Mouse (Mus musculus) heart, embryonic 12.5 days (tissue): ENCODE measurements at regions not wholly inside any gene's neighbourhood (a gene's known extent, or its start where the extent isn't known, plus 50 kb on each side); places are given as distances from the start of the nearest gene placed in this dataset.

ENCODE experiments used
- ATAC-seq: fragments of 200-750 bp; cut with Nextera tagmentation; 2 replicates; pipeline ENCODE4 v1.8.0; 2017; ENCODE audit warnings: moderate TSS enrichment, moderate library complexity; ENCODE audit not compliant: insufficient number of reproducible peaks, low FRiP score
- H3K27ac ChIP-seq: fragments of 300-500 bp; sonication (generic); 2 replicates; pipeline ENCODE4 v1.5.1; 2016; ENCODE audit warnings: mild to moderate bottlenecking, moderate library complexity; ENCODE audit not compliant: poor library complexity, severe bottlenecking
- H3K27me3 ChIP-seq: fragments of 300-500 bp; sonication (generic); replicated peaks from 2 replicates; pipeline ENCODE4 v1.6.1; 2016; ENCODE audit warnings: mild to moderate bottlenecking, moderate library complexity
- H3K36me3 ChIP-seq: fragments of 300-500 bp; sonication (generic); 2 replicates; pipeline ENCODE4 v1.6.1; 2016; ENCODE audit warnings: mild to moderate bottlenecking, moderate library complexity
- H3K4me1 ChIP-seq: fragments of 300-500 bp; sonication (generic); replicated peaks from 2 replicates; pipeline ENCODE4 v1.6.1; 2016; ENCODE audit warnings: mild to moderate bottlenecking
- H3K4me2 ChIP-seq: fragments of 300-500 bp; sonication (generic); 2 replicates; pipeline ENCODE4 v1.6.1; 2016; ENCODE audit warnings: mild to moderate bottlenecking, moderate library complexity
- H3K4me3 ChIP-seq: fragments of 300-500 bp; sonication (generic); 2 replicates; pipeline ENCODE4 v1.5.1; 2016; ENCODE audit warnings: mild to moderate bottlenecking
- H3K9ac ChIP-seq: fragments of 300-500 bp; sonication (generic); 2 replicates; pipeline ENCODE4 v1.6.1; 2016; ENCODE audit warnings: mild to moderate bottlenecking, moderate library complexity
- H3K9me3 ChIP-seq: fragments of 300-500 bp; sonication (generic); replicated peaks from 2 replicates; pipeline ENCODE4 v1.6.1; 2016; ENCODE audit warnings: mild to moderate bottlenecking, moderate library complexity
- WGBS: fragments of 180-500 bp; shearing (Covaris S2); methylation state at CpG from one replicate; pipeline ENCODE4 v1.1.7; 2016; 5-methylcytosine and 5-hydroxymethylcytosine counted together

DNA sequence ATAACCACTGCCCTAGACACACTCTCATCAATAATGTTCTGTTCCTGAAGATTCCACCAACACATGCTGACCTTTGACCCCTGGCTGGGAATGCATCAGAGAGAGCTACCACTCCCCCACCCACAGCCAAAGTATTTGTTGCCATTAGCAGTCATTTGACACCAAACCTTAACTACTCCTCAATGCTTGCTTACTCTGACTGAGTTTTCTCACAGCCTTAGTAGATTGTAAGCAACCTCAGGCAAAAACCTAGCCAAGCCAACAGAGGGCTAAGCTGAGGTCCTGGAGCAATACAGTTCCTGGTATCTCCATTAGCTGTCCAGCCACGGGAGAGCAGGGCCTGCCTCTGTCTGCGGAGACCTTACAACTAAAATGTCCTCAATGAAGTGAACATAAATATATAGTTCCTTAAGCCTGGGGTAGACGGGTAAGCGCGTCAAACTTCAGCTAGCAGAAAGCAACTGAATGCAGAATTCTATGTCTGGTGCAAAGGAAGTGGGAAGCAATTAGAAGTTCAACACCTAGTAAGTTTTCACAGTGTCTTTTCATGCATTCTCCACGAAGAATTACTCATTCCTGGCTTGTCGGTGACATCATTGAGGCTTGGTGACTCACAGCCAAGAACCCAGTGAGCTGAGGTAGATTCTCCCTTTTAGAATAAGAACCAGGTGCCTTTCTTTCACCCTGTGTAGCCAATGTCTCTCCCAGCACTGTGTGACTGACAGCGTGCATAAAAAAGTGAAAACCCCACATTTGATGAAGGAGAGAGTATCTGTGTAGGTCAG lies 113.6 kb upstream of the Nebl start:
- Histone ChIP-seq H3K27ac (no peak overlapping the region), H3K9me3 (no peaks in the 10 kb centered on the region)
- 66% methylated on average over 8 of the region's 8 CpGs for WGBS

DNA sequence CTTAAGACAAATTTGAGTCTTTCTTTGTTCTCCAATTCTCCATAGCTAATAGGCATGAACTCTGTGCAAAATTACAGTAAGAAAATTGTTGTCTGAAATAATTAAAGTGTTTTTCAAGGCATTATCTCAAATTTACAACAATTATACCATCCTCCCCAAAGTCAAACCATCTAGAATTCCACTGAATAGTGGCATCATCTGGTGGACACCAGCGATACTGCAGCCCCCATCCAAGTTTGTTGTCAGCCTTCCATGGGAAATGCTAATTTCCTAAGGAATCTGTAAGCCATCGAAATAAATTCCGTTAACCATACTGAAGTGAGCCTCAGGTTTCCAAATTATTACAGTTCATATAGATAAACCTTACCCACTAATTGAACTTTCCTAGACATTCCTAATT lies 110.7 kb upstream of the Nebl start:
- H3K27ac ChIP-seq = no peak overlapping the region
- H3K27me3 ChIP-seq = no peaks in the 10 kb centered on the region
- no peaks in the 10 kb centered on the region for H3K36me3 ChIP-seq
- no peak overlapping the region for H3K4me2 ChIP-seq
- ATAC-seq = no peak
- H3K4me3 ChIP-seq = no peak overlapping the region
- no peaks in the 10 kb centered on the region for H3K9me3 ChIP-seq
- 41% methylated on average over 3 of the region's 3 CpGs for WGBS
- H3K4me1 ChIP-seq = peaks cover 8% of the 10 kb centered on the region; the same call in 1 of the 2 replicates
- no peak overlapping the region for H3K9ac ChIP-seq

More for the DNA sequence above, 113.6 kb upstream of the Nebl start:
- Histone ChIP-seq H3K36me3 (no peaks in the 10 kb centered on the region), H3K27me3 (no peaks in the 10 kb centered on the region), H3K4me3 (no peak overlapping the region), H3K9ac (no peak overlapping the region), H3K4me1 (0 out of 2 replicates have a peak, but pooled peaks cover 3% of the 10 kb centered on the region), H3K4me2 (no peak overlapping the region)
- ATAC-seq = no peak

GRCm38 (mm10) chr2:17841546-17841945 lies 110.3 kb upstream of the Nebl start:
- 79% methylated on average over 2 of the region's 2 CpGs for WGBS
- no peak overlapping the region for H3K9ac ChIP-seq
- ATAC-seq = no peak

GRCm38 (mm10) chr2:17840941-17841498 lies 109.8 kb upstream of the Nebl start:
- no peak overlapping the region for H3K27ac ChIP-seq
- 65% methylated on average over 4 of the region's 4 CpGs for WGBS

More at GRCm38 (mm10) chr2:17841546-17841945, 110.3 kb upstream of the Nebl start:
- H3K36me3 ChIP-seq = no peaks in the 10 kb centered on the region
- no peak overlapping the region for H3K27ac ChIP-seq
- H3K9me3 ChIP-seq = no peaks in the 10 kb centered on the region
- H3K4me3 ChIP-seq = no peak overlapping the region
- H3K4me2 ChIP-seq = no peak overlapping the region
- H3K27me3 ChIP-seq = no peaks in the 10 kb centered on the region
- peaks cover 8% of the 10 kb centered on the region; the same call in 1 of the 2 replicates for H3K4me1 ChIP-seq

GRCm38 (mm10) chr2:17839649-17840048 lies 108.4 kb upstream of the Nebl start:
- 0 out of 2 replicates have a peak, but pooled peaks cover 2% of the 10 kb centered on the region for H3K9me3 ChIP-seq
- H3K4me3 ChIP-seq = no peak overlapping the region
- no peaks in the 10 kb centered on the region for H3K36me3 ChIP-seq
- H3K27ac ChIP-seq = no peak overlapping the region
- no peak; the same call in 1 of the 2 replicates for ATAC-seq
- no peak overlapping the region for H3K4me2 ChIP-seq
- peaks cover 8% of the 10 kb centered on the region; the same call in 1 of the 2 replicates for H3K4me1 ChIP-seq
- WGBS = 70% methylated on average over 4 of the region's 4 CpGs
- H3K9ac ChIP-seq = no peak overlapping the region
- no peaks in the 10 kb centered on the region for H3K27me3 ChIP-seq

More at GRCm38 (mm10) chr2:17840941-17841498, 109.8 kb upstream of the Nebl start:
- Histone ChIP-seq H3K36me3 (no peaks in the 10 kb centered on the region), H3K27me3 (no peaks in the 10 kb centered on the region), H3K4me1 (peaks cover 8% of the 10 kb centered on the region; the same call in 1 of the 2 replicates), H3K9me3 (no peaks in the 10 kb centered on the region), H3K4me2 (no peak overlapping the region), H3K9ac (no peak overlapping the region), H3K4me3 (no peak overlapping the region)
- ATAC-seq = no peak

DNA sequence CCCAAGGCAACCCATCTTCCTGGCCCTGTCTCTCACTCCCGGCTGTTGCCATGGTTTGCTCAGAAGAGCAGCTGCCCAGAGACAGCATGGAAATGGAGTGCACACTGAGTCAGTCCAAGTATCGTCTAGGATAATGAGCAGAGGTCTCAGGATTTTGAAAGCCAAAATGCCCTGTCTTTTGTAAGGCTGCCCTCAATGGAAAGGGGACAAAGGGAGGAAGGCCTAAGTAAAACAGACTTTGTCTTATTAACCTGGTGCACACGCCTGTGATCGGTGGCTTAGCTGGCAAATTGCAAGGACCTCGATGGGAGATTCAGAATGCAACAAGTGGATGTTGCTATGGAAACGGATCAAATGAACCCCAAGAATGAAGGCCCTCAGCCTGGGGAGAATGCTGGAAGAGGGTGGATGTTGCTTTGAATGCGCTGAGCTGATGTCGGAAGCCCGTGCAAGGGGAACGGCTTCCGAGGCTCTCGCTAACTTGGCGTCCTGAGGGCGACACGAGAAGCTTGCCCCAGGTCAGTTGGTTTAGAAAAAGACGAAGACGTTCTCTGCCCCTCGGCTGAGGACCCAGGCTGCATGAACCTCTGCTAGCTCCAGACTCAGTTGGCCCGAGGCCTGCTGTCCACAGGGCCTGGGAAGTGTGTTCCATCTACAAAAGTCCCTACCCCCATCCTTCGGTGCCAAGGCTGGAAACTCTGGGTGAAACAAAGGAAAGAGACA lies 107.8 kb upstream of the Nebl start:
- H3K4me3 ChIP-seq = no peak overlapping the region

GRCm38 (mm10) chr2:17838381-17838680 lies 107.1 kb upstream of the Nebl start:
- Histone ChIP-seq H3K4me2 (no peak overlapping the region), H3K27me3 (no peaks in the 10 kb centered on the region), H3K36me3 (no peaks in the 10 kb centered on the region), H3K27ac (no peak overlapping the region), H3K4me3 (no peak overlapping the region), H3K9me3 (0 out of 2 replicates have a peak, but pooled peaks cover 2% of the 10 kb centered on the region), H3K4me1 (peaks cover 8% of the 10 kb centered on the region; the same call in 1 of the 2 replicates), H3K9ac (no peak overlapping the region)
- WGBS = 79% methylated on average over 7 of the region's 7 CpGs
- no peak for ATAC-seq

More for the DNA sequence above, 107.8 kb upstream of the Nebl start:
- peaks cover 8% of the 10 kb centered on the region; the same call in 1 of the 2 replicates for H3K4me1 ChIP-seq
- H3K27me3 ChIP-seq = no peaks in the 10 kb centered on the region
- no peak for ATAC-seq
- H3K27ac ChIP-seq = no peak overlapping the region
- 0 out of 2 replicates have a peak, but pooled peaks cover 2% of the 10 kb centered on the region for H3K9me3 ChIP-seq
- no peaks in the 10 kb centered on the region for H3K36me3 ChIP-seq
- WGBS = 85% methylated on average over 20 of the region's 20 CpGs
- H3K9ac ChIP-seq = no peak overlapping the region
- no peak overlapping the region for H3K4me2 ChIP-seq

GRCm38 (mm10) chr2:17837541-17838380 lies 106.5 kb upstream of the Nebl start:
- Histone ChIP-seq H3K4me2 (no peak overlapping the region), H3K9ac (no peak overlapping the region), H3K4me3 (no peak overlapping the region), H3K4me1 (peaks cover 8% of the 10 kb centered on the region; the same call in 1 of the 2 replicates), H3K9me3 (0 out of 2 replicates have a peak, but pooled peaks cover 2% of the 10 kb centered on the region), H3K27ac (no peak overlapping the region), H3K27me3 (no peaks in the 10 kb centered on the region), H3K36me3 (no peaks in the 10 kb centered on the region)
- ATAC-seq = no peak
- 88% methylated on average over 14 of the region's 14 CpGs for WGBS

DNA sequence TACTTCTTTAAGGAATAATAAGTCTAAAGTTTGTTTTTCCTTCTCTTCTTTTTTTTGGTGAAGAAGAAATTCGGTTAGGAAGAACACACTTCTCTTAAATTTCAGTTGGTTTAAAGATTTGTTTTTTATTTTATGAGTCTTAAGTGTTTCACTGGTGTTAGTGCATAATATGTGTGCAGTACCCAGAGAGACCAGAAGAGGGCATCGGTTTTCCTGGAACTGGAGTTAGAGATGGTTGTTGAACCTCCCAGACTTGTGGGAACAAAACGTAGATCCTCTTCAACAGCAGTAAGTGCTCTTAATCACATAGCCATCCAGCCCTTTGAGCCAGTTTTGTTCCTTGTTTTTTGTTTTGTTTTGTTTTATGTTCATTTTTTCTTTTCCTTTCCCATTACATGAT lies 101.5 kb upstream of the Nebl start:
- ATAC-seq = no peak
- WGBS = 68% methylated on average over 3 of the region's 3 CpGs
- H3K4me1 ChIP-seq = no peaks in the 10 kb centered on the region

DNA sequence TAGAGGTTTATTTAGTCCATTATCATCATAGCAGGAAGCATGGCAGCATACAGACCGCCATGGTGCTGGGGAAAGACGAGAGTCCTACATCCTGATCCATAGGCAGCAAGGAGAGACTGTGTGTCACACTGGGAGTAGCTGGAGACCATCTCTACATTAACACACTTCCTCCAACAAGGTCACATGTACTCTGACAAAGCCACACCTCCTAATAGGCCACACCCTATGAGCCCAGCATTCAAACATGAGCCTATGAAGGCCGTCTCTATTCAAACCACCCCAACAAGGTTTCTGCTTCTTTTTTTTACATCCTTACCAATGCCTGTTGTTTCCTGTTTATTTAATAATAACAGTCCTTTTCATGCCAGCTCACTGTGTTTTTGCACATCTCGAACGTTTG lies 99.0 kb upstream of the Nebl start:
- H3K4me1 ChIP-seq = no peaks in the 10 kb centered on the region
- H3K27me3 ChIP-seq = no peaks in the 10 kb centered on the region
- no peak overlapping the region for H3K27ac ChIP-seq
- H3K9me3 ChIP-seq = 0 out of 2 replicates have a peak, but pooled peaks cover under 1% of the 10 kb centered on the region
- H3K4me2 ChIP-seq = no peak overlapping the region
- no peak overlapping the region for H3K9ac ChIP-seq
- H3K36me3 ChIP-seq = no peaks in the 10 kb centered on the region
- H3K4me3 ChIP-seq = no peak overlapping the region
- 80% methylated on average over 5 of the region's 5 CpGs for whole genome bisulfite sequencing
- no peak for ATAC-seq

More for the DNA sequence above, 101.5 kb upstream of the Nebl start:
- H3K4me3 ChIP-seq = no peak overlapping the region
- H3K36me3 ChIP-seq = no peaks in the 10 kb centered on the region
- no peak overlapping the region for H3K4me2 ChIP-seq
- H3K9ac ChIP-seq = no peak overlapping the region
- no peak overlapping the region for H3K27ac ChIP-seq
- H3K9me3 ChIP-seq = 0 out of 2 replicates have a peak, but pooled peaks cover 2% of the 10 kb centered on the region
- no peaks in the 10 kb centered on the region for H3K27me3 ChIP-seq
